Mouse (Mus musculus) myocyte (in vitro differentiated cells): ENCODE data around the gene Epha10. TPM values are rescaled to one million over a fixed set of nuclear protein-coding genes. Genes with fewer than 3 reads are reported as not detected.

Experiments
- H3K27me3 ChIP-seq: one replicate; pipeline ENCODE4 v1.6.1; 2011; ENCODE audit not compliant: control insufficient read depth, insufficient read depth, insufficient read length
- H3K36me3 ChIP-seq: one replicate; pipeline ENCODE4 v1.6.1; 2011; ENCODE audit not compliant: control insufficient read depth, insufficient read depth
- H3K4me2 ChIP-seq: one replicate; pipeline ENCODE4 v1.6.1; 2011; ENCODE audit warnings: low read depth, control low read depth
- H3K4me3 ChIP-seq: one replicate; pipeline ENCODE4 v1.5.1; 2011; ENCODE audit warnings: mild to moderate bottlenecking, control low read depth, moderate library complexity
- H3K79me2 ChIP-seq: one replicate; pipeline ENCODE4 v1.6.1; 2011; ENCODE audit not compliant: control insufficient read depth, insufficient read depth
- H3ac ChIP-seq: one replicate; pipeline ENCODE4 v1.6.1; 2011; ENCODE audit not compliant: control insufficient read depth, insufficient read length
- CEBPB ChIP-seq: IDR thresholded peaks from 2 replicates; pipeline ENCODE4 v1.6.1; 2011; ENCODE audit warnings: mild to moderate bottlenecking, moderate library complexity; ENCODE audit not compliant: poor library complexity, insufficient read depth, severe bottlenecking
- E2F4 ChIP-seq: IDR thresholded peaks from one replicate; pipeline ENCODE4 v1.6.1; 2011; ENCODE audit warnings: mild to moderate bottlenecking, control low read depth, moderate library complexity; ENCODE audit not compliant: insufficient read depth
- MAX ChIP-seq: IDR thresholded peaks from one replicate; pipeline ENCODE4 v1.6.1; 2011; ENCODE audit warnings: low read depth, mild to moderate bottlenecking, control low read depth
- MYOD1 ChIP-seq, 3 experiments: IDR thresholded peaks; one replicate each; pipeline ENCODE4 v1.6.1; 2011; ENCODE audit warnings: control low read depth in 2 of 3, low read depth in 2 of 3, mild to moderate bottlenecking in 2 of 3, moderate library complexity in 1 of 3; ENCODE audit not compliant: insufficient read length in 2 of 3, control insufficient read depth in 1 of 3
- MYOG ChIP-seq, 3 experiments: IDR thresholded peaks; one replicate each; pipeline ENCODE4 v1.6.1; 2011; ENCODE audit warnings: control low read depth in 2 of 3, low read depth in 2 of 3, mild to moderate bottlenecking in 2 of 3; ENCODE audit not compliant: insufficient read length in 2 of 3, control insufficient read depth in 1 of 3, insufficient read depth in 1 of 3
- POLR2A ChIP-seq: IDR thresholded peaks from one replicate; pipeline ENCODE4 v1.6.1; 2011; ENCODE audit warnings: low read depth, mild to moderate bottlenecking, control low read depth, moderate library complexity; ENCODE audit not compliant: insufficient read length
- POLR2AphosphoS2 ChIP-seq: IDR thresholded peaks from one replicate; pipeline ENCODE4 v1.6.1; 2011; ENCODE audit warnings: low read depth, control low read depth; ENCODE audit not compliant: insufficient read length
- REST ChIP-seq: IDR thresholded peaks from one replicate; pipeline ENCODE4 v1.6.1; 2011; ENCODE audit warnings: mild to moderate bottlenecking, control low read depth, moderate library complexity; ENCODE audit not compliant: insufficient read depth, insufficient read length
- SRF ChIP-seq: IDR thresholded peaks from one replicate; pipeline ENCODE4 v1.6.1; 2011; ENCODE audit warnings: low read depth; ENCODE audit not compliant: control insufficient read depth, insufficient read length
- TCF12 ChIP-seq: IDR thresholded peaks from one replicate; pipeline ENCODE4 v1.6.1; 2011; ENCODE audit warnings: mild to moderate bottlenecking, control low read depth; ENCODE audit not compliant: poor library complexity, insufficient read depth, severe bottlenecking
- TCF3 ChIP-seq: IDR thresholded peaks from one replicate; pipeline ENCODE4 v1.6.1; 2011; ENCODE audit warnings: low read depth, control low read depth; ENCODE audit not compliant: insufficient read length
- USF1 ChIP-seq: IDR thresholded peaks from one replicate; pipeline ENCODE4 v1.6.1; 2011; ENCODE audit warnings: low read depth, mild to moderate bottlenecking, control low read depth, moderate library complexity
- polyA plus RNA-seq: library from polyadenylated mRNA; unstranded; fragments of >200 nt; fragmentation: generic; extraction: Trizol; gene quantifications from one replicate; pipeline ENCODE4 v1.2.1, GENCODE M21; 2012; ENCODE audit warnings: missing spikeins

Epha10 gene
- polyA plus RNA-seq, 1 experiment: not detected

DNA sequence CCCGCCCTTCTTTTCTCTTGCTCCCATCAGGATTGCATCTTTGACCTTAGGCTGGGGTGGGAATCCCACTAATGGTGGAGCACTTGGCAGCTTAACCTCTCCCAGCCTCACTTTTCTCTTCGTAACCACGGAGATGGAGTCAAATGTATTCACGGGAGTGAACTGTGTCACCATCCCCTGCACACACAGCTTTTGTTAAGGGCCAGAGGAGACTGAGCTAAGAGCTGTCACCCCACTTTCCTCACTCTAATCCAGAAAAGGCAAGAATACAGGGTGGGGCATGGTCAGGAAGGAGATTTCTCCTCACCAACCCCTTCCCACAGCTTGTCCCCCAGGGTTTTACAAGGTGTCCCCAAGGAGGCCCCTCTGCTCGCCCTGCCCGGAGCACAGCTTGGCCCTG lies 13.1 kb downstream of the Epha10 start:
- no peak overlapping the region for H3ac ChIP-seq
- no peaks in the 10 kb centered on the region for H3K36me3 ChIP-seq
- no peak overlapping the region for H3K4me3 ChIP-seq
- peaks cover 51% of the 10 kb centered on the region for H3K27me3 ChIP-seq
- TF ChIP-seq TCF12: no peak
- TF ChIP-seq TCF3: no peak
- TF ChIP-seq MYOG (IDR thresholded peaks at IDR 0.05; ENCODE audit: control insufficient read depth in 1 of 3, insufficient read depth in 1 of 3, insufficient read length in 2 of 3, low read depth in 2 of 3): no peak
- TF ChIP-seq SRF: no peak
- no peak for TF ChIP-seq MYOD1 (IDR thresholded peaks at IDR 0.05; ENCODE audit: control insufficient read depth in 1 of 3, insufficient read length in 2 of 3, low read depth in 2 of 3)
- TF ChIP-seq E2F4: no peak
- no peak for TF ChIP-seq MAX
- TF ChIP-seq POLR2AphosphoS2: no peak
- no peak for TF ChIP-seq USF1
- TF ChIP-seq CEBPB: no peak
- H3K4me2 ChIP-seq: no peak overlapping the region
- no peaks in the 10 kb centered on the region for H3K79me2 ChIP-seq

DNA sequence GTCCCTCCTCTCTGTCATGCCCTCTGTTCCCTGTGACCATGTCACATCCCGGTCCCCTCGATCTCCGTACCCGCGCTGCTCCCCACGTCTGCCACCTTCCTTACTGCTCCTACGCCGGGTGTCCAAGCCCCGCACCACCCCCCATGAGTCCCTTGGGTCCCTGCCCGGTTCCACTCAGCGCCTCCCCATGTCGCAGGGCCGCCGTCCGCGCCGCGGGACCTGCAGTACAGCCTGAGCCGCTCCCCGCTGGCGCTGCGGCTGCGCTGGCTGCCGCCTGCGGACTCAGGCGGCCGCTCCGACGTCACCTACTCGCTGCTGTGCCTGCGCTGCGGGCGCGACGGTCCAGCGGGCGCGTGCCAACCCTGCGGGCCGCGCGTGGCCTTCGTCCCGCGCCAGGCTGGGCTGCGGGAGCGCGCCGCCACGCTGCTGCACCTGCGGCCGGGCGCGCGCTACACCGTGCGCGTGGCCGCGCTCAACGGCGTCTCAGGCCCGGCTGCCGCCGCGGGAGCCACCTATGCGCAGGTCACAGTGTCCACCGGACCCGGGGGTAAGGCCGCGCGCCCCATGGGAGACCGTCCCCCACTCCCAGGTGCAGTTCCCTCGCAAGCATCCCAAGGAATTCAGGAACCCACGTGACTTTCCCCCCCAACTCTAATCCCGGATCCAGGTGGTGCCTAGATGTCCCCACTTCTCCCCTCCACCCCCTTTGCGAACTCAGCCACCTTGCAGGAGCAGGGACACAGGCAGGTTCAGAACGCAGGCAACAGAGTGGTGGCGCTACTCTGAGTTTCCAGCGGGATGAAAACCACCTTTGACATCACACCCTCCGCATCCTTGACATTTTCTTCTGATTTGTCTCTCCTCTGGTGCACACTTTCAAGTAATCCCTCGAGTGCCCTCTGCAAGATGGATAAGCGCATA lies 14.1 kb downstream of the Epha10 start:
- Histone ChIP-seq H3K4me2 (no peak overlapping the region), H3ac (no peak overlapping the region), H3K27me3 (peaks cover 52% of the 10 kb centered on the region), H3K36me3 (no peaks in the 10 kb centered on the region), H3K4me3 (no peak overlapping the region), H3K79me2 (no peaks in the 10 kb centered on the region)
- TF ChIP-seq MYOG (IDR thresholded peaks at IDR 0.05; ENCODE audit: control insufficient read depth in 1 of 3, insufficient read depth in 1 of 3, insufficient read length in 2 of 3, low read depth in 2 of 3) (peak in 1 of 3 experiments; percentile 1), SRF (no peak), REST (no peak), TCF12 (no peak)

GRCm38 (mm10) chr4:124898428-124898827 lies 17.7 kb downstream of the Epha10 start:
- Histone ChIP-seq H3K79me2 (no peaks in the 10 kb centered on the region), H3K36me3 (no peaks in the 10 kb centered on the region), H3K27me3 (peaks cover 47% of the 10 kb centered on the region), H3K4me2 (no peak overlapping the region), H3ac (no peak overlapping the region), H3K4me3 (no peak overlapping the region)
- TF ChIP-seq CEBPB (no peak), TCF3 (no peak), MAX (no peak), REST (no peak), USF1 (no peak), E2F4 (no peak), SRF (no peak), TCF12 (no peak), MYOG (IDR thresholded peaks at IDR 0.05; ENCODE audit: control insufficient read depth in 1 of 3, insufficient read depth in 1 of 3, insufficient read length in 2 of 3, low read depth in 2 of 3) (no peak), MYOD1 (IDR thresholded peaks at IDR 0.05; ENCODE audit: control insufficient read depth in 1 of 3, insufficient read length in 2 of 3, low read depth in 2 of 3) (no peak), POLR2A (no peak), POLR2AphosphoS2 (no peak)

GRCm38 (mm10) chr4:124899906-124900305 lies 19.2 kb downstream of the Epha10 start:
- TF ChIP-seq USF1 (no peak), POLR2AphosphoS2 (no peak), MYOD1 (IDR thresholded peaks at IDR 0.05; ENCODE audit: control insufficient read depth in 1 of 3, insufficient read length in 2 of 3, low read depth in 2 of 3) (no peak), CEBPB (no peak), SRF (no peak), TCF3 (no peak), TCF12 (no peak), MAX (no peak), POLR2A (no peak), MYOG (IDR thresholded peaks at IDR 0.05; ENCODE audit: control insufficient read depth in 1 of 3, insufficient read depth in 1 of 3, insufficient read length in 2 of 3, low read depth in 2 of 3) (no peak), REST (no peak), E2F4 (no peak)
- Histone ChIP-seq H3K4me3 (no peak overlapping the region), H3K36me3 (no peaks in the 10 kb centered on the region), H3K4me2 (no peak overlapping the region), H3K27me3 (peaks cover 41% of the 10 kb centered on the region), H3ac (no peak overlapping the region), H3K79me2 (no peaks in the 10 kb centered on the region)
